Mouse (Mus musculus): ENCODE measurements at regions not wholly inside any gene's neighbourhood (a gene's known extent, or its start where the extent isn't known, plus 50 kb on each side); places are given as distances from the start of the nearest gene placed in this dataset.
A peak's percentile ranks its signal among the peaks of the same experiment; 100 is the strongest.
"Not testable (repeated sequence)": the region's sequence is repeated elsewhere in the genome, so short reads cannot be mapped to it uniquely, and the experiment has no call there.

DNA sequence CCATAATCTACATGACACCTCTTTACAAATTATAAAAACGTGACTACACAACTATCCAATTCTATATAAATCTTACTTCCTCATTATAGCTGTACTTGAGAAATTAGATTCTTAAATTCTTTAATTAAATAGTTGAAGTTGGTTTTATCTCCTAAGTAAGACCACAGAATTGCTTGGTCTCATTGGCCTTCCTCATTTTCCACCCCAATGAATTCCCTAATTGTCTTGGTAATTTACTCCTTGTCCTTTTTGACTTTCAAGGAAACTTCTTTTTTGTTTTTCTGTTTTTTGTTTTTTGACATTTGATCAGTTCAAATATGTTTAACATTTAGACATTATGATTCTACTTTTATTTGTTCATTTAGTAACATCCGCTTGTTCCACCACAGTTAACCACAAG is 1591.7 kb upstream of the Pcdh20 start:
- Histone ChIP-seq H3K4me3 (ENCODE audit: low read depth, low read length) (no peak overlapping the region), H3K27ac (ENCODE audit: low read length) (no peak overlapping the region), H3K27me3 (ENCODE audit: control insufficient read depth, insufficient read depth, low read length) (no peaks in the 10 kb centered on the region), H3K9me3 (ENCODE audit: control insufficient read depth, low read depth, low read length) (no peaks in the 10 kb centered on the region), H3K9ac (replicated peaks; ENCODE audit: low read depth, low read length) (no peak overlapping the region), H3K4me2 (replicated peaks; ENCODE audit: low read depth, low read length) (no peak overlapping the region), H3K4me1 (ENCODE audit: control insufficient read depth, insufficient read depth, low read length) (no peaks in the 10 kb centered on the region), H3K36me3 (ENCODE audit: control insufficient read depth, insufficient read depth, low read length) (no peaks in the 10 kb centered on the region)
- ATAC-seq (ENCODE audit: insufficient number of reproducible peaks, insufficient read depth, low FRiP score, low read depth), result no peak
- 87% methylated on average over 2 of the region's 2 CpGs for whole genome bisulfite sequencing

DNA sequence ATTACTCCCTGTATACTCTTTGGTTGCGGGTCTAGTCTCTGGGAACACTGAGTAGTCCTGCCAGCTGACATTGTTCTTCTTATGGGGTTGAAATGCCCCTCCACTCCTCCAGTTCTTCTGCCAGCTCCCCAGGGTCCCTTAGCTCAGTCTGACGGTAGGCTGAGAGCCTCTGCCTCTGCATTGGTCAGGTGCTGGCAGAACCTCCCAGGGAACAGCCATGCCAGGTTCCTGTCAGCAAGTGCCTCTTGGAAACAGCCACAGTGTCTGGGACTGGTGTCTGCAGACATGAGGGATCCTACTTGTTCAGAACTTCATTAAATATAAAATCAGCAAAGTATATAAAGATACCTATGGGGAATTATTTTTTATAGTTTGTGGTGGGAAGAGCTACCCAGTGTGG is 1578.6 kb upstream of the Pcdh20 start:
- H3K27ac ChIP-seq (ENCODE audit: low read length), result no peak overlapping the region
- 63% methylated on average over 2 of the region's 2 CpGs for WGBS
- H3K4me2 ChIP-seq (replicated peaks; ENCODE audit: low read depth, low read length), result no peak overlapping the region
- no peak for ATAC-seq (ENCODE audit: insufficient number of reproducible peaks, insufficient read depth, low FRiP score, low read depth)
- H3K4me3 ChIP-seq (ENCODE audit: low read depth, low read length), result no peak overlapping the region
- no peaks in the 10 kb centered on the region for H3K36me3 ChIP-seq (ENCODE audit: control insufficient read depth, insufficient read depth, low read length)
- H3K4me1 ChIP-seq (ENCODE audit: control insufficient read depth, insufficient read depth, low read length), result no peaks in the 10 kb centered on the region
- no peaks in the 10 kb centered on the region for H3K9me3 ChIP-seq (ENCODE audit: control insufficient read depth, low read depth, low read length)
- no peaks in the 10 kb centered on the region for H3K27me3 ChIP-seq (ENCODE audit: control insufficient read depth, insufficient read depth, low read length)
- no peak overlapping the region for H3K9ac ChIP-seq (replicated peaks; ENCODE audit: low read depth, low read length)

- H3K27me3 ChIP-seq (ENCODE audit: control insufficient read depth, insufficient read depth, low read length); H3K9me3 ChIP-seq (ENCODE audit: control insufficient read depth, low read depth, low read length); H3K9ac ChIP-seq (replicated peaks; ENCODE audit: low read depth, low read length); H3K27ac ChIP-seq (ENCODE audit: low read length); H3K4me3 ChIP-seq (ENCODE audit: low read depth, low read length); H3K4me1 ChIP-seq (ENCODE audit: control insufficient read depth, insufficient read depth, low read length); H3K4me2 ChIP-seq (replicated peaks; ENCODE audit: low read depth, low read length); H3K36me3 ChIP-seq (ENCODE audit: control insufficient read depth, insufficient read depth, low read length): not testable (repeated sequence)
- 64% methylated on average over 2 of the region's 2 CpGs for WGBS
- ATAC-seq (ENCODE audit: insufficient number of reproducible peaks, insufficient read depth, low FRiP score, low read depth), result peak; percentile 63
Observed at GRCm38 (mm10) chr14:90048820-90049219, 1577.6 kb upstream of the Pcdh20 start.

Measured in stomach, embryonic 14.5 days (tissue).